Mouse (Mus musculus) frontal cortex, postnatal 25 days (tissue): ENCODE results near the gene Pex5.

Source experiments
- DNase-seq, 2 experiments: peaks; one replicate each; pipeline ENCODE4 v3.0.0; 2022; ENCODE audit warnings: low spot score in 2 of 2

Gene Pex5

DNA sequence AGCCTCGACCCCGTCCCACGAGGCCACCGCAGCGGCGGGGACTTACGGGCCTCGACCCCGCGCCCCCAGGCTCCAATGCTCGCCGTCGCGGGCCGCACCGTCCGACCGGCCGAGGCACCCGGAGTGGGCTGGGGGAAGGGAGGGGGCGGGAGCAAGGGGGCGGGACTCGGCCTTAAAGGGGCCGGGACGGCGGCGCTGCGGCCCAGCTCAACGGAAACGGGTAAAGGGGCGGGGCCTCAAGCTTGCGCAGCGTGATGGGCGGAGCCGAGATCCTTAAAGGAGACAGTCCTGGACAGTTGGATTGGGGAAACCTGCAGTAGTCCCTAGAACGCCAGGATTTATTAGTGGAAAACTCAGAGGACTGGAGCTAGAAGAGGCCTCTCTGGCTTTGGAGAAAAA is at the start of gene Pex5:
TSS of gene Pex5 (minus strand) at position 141 of the 399 bp plus-strand sequence.
- DNase-seq, result peak; percentile 88 to 90

GRCm38 (mm10) chr6:124463881-124464291 is 49.0 kb upstream of the Pex5 start:
- peak in 1 of 2 experiments; percentile 12 for DNase-seq

DNA sequence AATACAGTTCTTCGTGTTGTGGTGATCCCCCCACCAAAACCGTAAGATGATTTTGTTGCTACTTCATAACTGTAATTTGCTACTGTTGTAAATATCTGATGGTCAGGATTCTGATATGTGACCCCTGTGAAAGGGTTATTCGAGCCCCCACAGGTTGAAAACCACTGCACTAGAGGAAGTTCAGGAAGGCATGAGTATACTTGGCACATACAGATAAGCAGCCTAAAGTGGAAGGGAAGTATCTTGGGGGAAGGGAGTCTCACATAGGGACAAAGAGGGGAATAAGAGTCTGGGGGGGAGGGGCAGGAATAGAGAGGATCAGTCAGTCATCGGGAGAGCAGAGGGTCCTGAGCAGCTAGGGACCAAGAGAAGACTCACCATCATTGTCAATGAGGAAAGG is 44.5 kb upstream of the Pex5 start:
- no peak for DNase-seq

GRCm38 (mm10) chr6:124458505-124458904 is 43.6 kb upstream of the Pex5 start:
- no peak for DNase-seq

- no peak for DNase-seq
Observed at GRCm38 (mm10) chr6:124457827-124458226, 43.0 kb upstream of the Pex5 start.

GRCm38 (mm10) chr6:124456243-124456642 is 41.4 kb upstream of the Pex5 start:
- no peak for DNase-seq

DNA sequence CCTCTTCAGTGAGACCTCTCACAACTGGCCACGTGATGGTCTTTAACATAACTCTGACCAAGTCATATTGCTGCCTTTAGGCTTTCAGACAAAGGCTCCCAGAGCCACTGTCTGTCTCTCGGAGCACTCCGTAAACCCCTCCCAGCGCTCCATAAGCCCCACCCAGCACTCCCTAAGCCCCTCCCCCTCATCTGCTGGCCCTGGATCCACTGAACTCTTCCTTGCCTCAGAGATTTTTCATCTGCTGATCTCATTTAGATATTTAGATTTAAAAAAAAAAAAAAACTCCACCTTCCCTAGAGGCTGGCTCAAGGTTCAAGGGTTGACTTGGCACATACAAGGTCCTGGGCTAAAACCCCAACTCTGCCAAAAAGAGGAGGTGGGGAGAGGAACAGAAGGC is 38.9 kb upstream of the Pex5 start:
- no peak for DNase-seq

DNA sequence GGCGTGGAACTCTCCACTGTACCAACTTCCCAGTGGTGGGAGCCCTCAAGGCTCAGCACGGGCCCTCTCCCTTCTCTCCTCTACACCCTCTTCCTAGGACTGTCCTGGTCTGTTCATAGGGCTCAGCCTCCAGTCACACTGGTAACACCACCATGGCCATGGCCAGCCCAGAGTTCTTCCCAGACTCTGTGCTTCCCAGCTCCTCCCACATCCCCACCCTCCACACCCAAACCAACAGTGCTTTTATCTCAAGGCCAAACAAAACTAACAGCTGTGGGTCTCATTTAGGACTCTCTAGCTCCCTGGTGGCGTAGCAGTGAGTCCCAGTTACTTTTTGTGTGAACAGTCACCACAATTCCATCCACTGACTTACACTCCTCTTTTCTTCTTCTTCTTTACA is 37.1 kb upstream of the Pex5 start:
- DNase-seq, result no peak

GRCm38 (mm10) chr6:124449668-124450383 is 35.0 kb upstream of the Pex5 start:
- DNase-seq, result no peak

DNA sequence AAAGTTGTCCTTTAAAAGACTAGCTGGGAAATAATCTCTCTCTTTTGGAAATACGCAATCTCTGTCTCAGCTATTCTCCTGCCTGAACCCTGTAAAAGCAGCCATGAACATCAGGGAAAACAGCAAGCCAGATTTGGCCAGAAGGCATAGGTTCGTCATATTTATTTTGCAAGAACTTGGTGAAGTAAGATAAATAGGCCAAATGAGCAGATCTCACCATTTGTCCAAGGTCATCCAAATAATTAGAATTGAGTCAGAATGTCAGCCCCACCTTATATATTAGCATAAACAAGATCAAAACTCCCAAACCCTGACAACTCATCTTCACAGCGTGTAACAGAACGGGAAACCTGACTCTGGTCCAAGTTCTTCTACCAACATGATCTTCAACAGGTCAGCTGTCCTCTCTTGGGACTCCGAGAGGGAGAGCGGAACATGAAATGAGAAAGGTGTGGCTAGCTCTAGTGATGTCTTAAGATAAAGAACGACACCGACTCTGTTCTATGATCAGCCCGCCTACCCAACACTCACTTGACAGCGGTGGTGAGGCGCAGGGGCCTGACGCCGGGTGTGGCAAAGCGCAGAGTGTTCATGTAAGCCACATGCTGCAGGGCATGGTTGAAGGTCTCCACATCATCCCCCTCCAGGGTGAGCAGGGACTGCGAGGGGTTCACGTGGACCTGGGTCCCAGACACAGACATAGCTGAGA is 34.2 kb upstream of the Pex5 start:
- no peak for DNase-seq

DNA sequence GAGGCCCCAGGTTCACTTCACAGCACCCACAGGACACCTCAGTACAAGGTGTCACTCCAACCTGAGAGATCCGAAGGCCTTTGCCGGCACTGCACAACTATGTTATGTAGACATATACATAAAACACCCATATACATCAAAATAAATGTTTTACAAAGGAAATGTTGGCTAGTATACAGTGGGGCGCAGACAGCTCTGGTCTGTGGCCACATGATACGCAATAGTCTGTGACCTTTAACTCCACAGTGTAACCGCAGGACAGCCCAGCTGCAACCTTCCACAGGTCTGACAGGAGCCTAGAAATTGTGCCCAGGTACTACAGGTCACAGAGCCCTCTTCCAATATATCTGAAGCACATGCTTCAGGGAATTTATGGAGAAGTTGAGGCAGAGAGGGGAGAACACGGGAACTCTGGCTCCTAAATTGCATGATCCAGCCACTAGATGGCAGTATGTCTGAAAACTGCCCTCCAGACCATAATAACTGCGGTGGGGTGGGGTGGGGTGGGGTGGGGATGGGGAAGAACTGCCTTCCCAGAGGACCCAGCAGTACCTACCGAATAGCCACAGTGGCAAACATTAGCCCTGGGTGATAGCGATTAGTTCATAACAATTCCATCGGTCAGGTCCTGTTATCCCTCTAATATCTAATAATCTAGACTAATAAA is 33.5 kb upstream of the Pex5 start:
- no peak for DNase-seq

- DNase-seq, result no peak
Observed at GRCm38 (mm10) chr6:124447356-124447755, 32.5 kb upstream of the Pex5 start.

- no peak for DNase-seq
Observed at GRCm38 (mm10) chr6:124446459-124446858, 31.6 kb upstream of the Pex5 start.

DNA sequence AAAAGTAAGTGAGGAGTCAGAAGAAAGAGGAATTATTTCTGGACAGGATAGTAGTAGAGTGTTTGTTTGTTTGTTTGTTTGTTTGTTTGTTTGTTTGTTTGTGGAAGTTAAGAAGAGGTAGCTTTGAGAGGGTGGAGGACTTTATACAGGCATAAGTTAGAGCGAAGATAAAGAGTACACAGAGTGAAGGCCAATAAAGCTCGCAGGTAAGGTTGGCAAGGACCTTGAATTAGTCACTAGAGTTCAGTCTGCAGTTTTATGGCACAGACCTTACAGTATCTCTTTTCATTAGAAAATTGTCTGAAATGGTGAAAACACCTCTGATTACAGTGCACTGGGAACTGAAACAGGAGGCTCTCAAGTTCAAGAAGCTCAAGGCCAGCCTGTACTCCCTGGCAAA is 31.2 kb upstream of the Pex5 start:
- DNase-seq, result no peak

- no peak for DNase-seq
Observed at GRCm38 (mm10) chr6:124443338-124443737, 28.5 kb upstream of the Pex5 start.

GRCm38 (mm10) chr6:124436245-124436644 is 21.4 kb upstream of the Pex5 start:
- DNase-seq, result no peak

GRCm38 (mm10) chr6:124435173-124435572 is 20.3 kb upstream of the Pex5 start:
- DNase-seq, result no peak

- DNase-seq, result no peak
Observed at GRCm38 (mm10) chr6:124433688-124434324, 18.9 kb upstream of the Pex5 start.

- DNase-seq, result no peak
Observed at GRCm38 (mm10) chr6:124430784-124431495, 16.1 kb upstream of the Pex5 start.

- no peak for DNase-seq
Observed at GRCm38 (mm10) chr6:124430379-124430778, 15.5 kb upstream of the Pex5 start.

GRCm38 (mm10) chr6:124427791-124428576 is 13.1 kb upstream of the Pex5 start:
- DNase-seq, result no peak
